Mouse (Mus musculus): ENCODE results near the gene Scarf2. TPM values are rescaled to one million over a fixed set of nuclear protein-coding genes. Genes with fewer than 3 reads are reported as not detected.

The Scarf2 gene
- polyA plus RNA-seq, 1 experiment, result 0.86 TPM

GRCm38 (mm10) chr16:17826500-17826899, 29.4 kb downstream of the Scarf2 start:
- no peaks in the 10 kb centered on the region for H3K4me1 ChIP-seq (ENCODE audit: control insufficient read depth, insufficient read depth, low read length)

GRCm38 (mm10) chr16:17828229-17828628, 31.1 kb downstream of the Scarf2 start:
- H3K4me1 ChIP-seq (ENCODE audit: control insufficient read depth, insufficient read depth, low read length), result no peaks in the 10 kb centered on the region
- no peak overlapping the region for H3K27ac ChIP-seq (ENCODE audit: insufficient read depth, low read depth, low read length)
- no peak overlapping the region for H3K4me3 ChIP-seq (ENCODE audit: insufficient read depth, low read length)
- TF ChIP-seq CTCF (IDR thresholded peaks at IDR 0.05; ENCODE audit: low read depth, low read length) (no peak), POLR2A (IDR thresholded peaks at IDR 0.05; ENCODE audit: borderline replicate concordance, low read depth, low read length) (no peak)

More at GRCm38 (mm10) chr16:17826500-17826899, 29.4 kb downstream of the Scarf2 start:
- no peak overlapping the region for H3K27ac ChIP-seq (ENCODE audit: insufficient read depth, low read depth, low read length)
- no peak for TF ChIP-seq CTCF (IDR thresholded peaks at IDR 0.05; ENCODE audit: low read depth, low read length)
- no peak for TF ChIP-seq POLR2A (IDR thresholded peaks at IDR 0.05; ENCODE audit: borderline replicate concordance, low read depth, low read length)
- H3K4me3 ChIP-seq (ENCODE audit: insufficient read depth, low read length), result no peak overlapping the region

- no peak for TF ChIP-seq POLR2A (IDR thresholded peaks at IDR 0.05; ENCODE audit: borderline replicate concordance, low read depth, low read length)
- TF ChIP-seq CTCF (IDR thresholded peaks at IDR 0.05; ENCODE audit: low read depth, low read length), result no peak
- Histone ChIP-seq H3K4me3 (ENCODE audit: insufficient read depth, low read length) (no peak overlapping the region), H3K4me1 (ENCODE audit: control insufficient read depth, insufficient read depth, low read length) (no peaks in the 10 kb centered on the region), H3K27ac (ENCODE audit: insufficient read depth, low read depth, low read length) (no peak overlapping the region)
Observed at GRCm38 (mm10) chr16:17828867-17829266, 31.8 kb downstream of the Scarf2 start.

- H3K27ac ChIP-seq (ENCODE audit: insufficient read depth, low read depth, low read length), result no peak overlapping the region
- no peak overlapping the region for H3K4me3 ChIP-seq (ENCODE audit: insufficient read depth, low read length)
- no peaks in the 10 kb centered on the region for H3K4me1 ChIP-seq (ENCODE audit: control insufficient read depth, insufficient read depth, low read length)
- TF ChIP-seq CTCF (IDR thresholded peaks at IDR 0.05; ENCODE audit: low read depth, low read length) (no peak), POLR2A (IDR thresholded peaks at IDR 0.05; ENCODE audit: borderline replicate concordance, low read depth, low read length) (no peak)
Observed at GRCm38 (mm10) chr16:17830385-17831178, 33.5 kb downstream of the Scarf2 start.

GRCm38 (mm10) chr16:17831781-17832180, 34.7 kb downstream of the Scarf2 start:
- no peak for TF ChIP-seq CTCF (IDR thresholded peaks at IDR 0.05; ENCODE audit: low read depth, low read length)
- no peak for TF ChIP-seq POLR2A (IDR thresholded peaks at IDR 0.05; ENCODE audit: borderline replicate concordance, low read depth, low read length)
- no peak overlapping the region for H3K27ac ChIP-seq (ENCODE audit: insufficient read depth, low read depth, low read length)
- H3K4me1 ChIP-seq (ENCODE audit: control insufficient read depth, insufficient read depth, low read length), result no peaks in the 10 kb centered on the region
- H3K4me3 ChIP-seq (ENCODE audit: insufficient read depth, low read length), result no peak overlapping the region

GRCm38 (mm10) chr16:17832821-17833220, 35.7 kb downstream of the Scarf2 start, which contains the start of gene B830017H08Rik:
Gene B830017H08Rik (plus strand): TSS chr16:17833121.
- H3K4me1 ChIP-seq (ENCODE audit: control insufficient read depth, insufficient read depth, low read length), result no peaks in the 10 kb centered on the region
- TF ChIP-seq CTCF (IDR thresholded peaks at IDR 0.05; ENCODE audit: low read depth, low read length) (no peak), POLR2A (IDR thresholded peaks at IDR 0.05; ENCODE audit: borderline replicate concordance, low read depth, low read length) (no peak)
- no peak within 1 kb of the TSS for H3K27ac ChIP-seq (ENCODE audit: insufficient read depth, low read depth, low read length)
- peak within 1 kb of the TSS; percentile 32 for H3K4me3 ChIP-seq (ENCODE audit: insufficient read depth, low read length)

GRCm38 (mm10) chr16:17833321-17833680, 36.2 kb downstream of the Scarf2 start:
- no peak overlapping the region for H3K27ac ChIP-seq (ENCODE audit: insufficient read depth, low read depth, low read length)
- H3K4me3 ChIP-seq (ENCODE audit: insufficient read depth, low read length), result peak overlapping the region; percentile 32
- TF ChIP-seq POLR2A (IDR thresholded peaks at IDR 0.05; ENCODE audit: borderline replicate concordance, low read depth, low read length) (no peak), CTCF (IDR thresholded peaks at IDR 0.05; ENCODE audit: low read depth, low read length) (no peak)
- H3K4me1 ChIP-seq (ENCODE audit: control insufficient read depth, insufficient read depth, low read length), result no peaks in the 10 kb centered on the region

GRCm38 (mm10) chr16:17833681-17834399, 36.8 kb downstream of the Scarf2 start:
- no peaks in the 10 kb centered on the region for H3K4me1 ChIP-seq (ENCODE audit: control insufficient read depth, insufficient read depth, low read length)
- peak overlapping the region; percentile 32 for H3K4me3 ChIP-seq (ENCODE audit: insufficient read depth, low read length)
- no peak for TF ChIP-seq CTCF (IDR thresholded peaks at IDR 0.05; ENCODE audit: low read depth, low read length)
- no peak for TF ChIP-seq POLR2A (IDR thresholded peaks at IDR 0.05; ENCODE audit: borderline replicate concordance, low read depth, low read length)
- no peak overlapping the region for H3K27ac ChIP-seq (ENCODE audit: insufficient read depth, low read depth, low read length)

GRCm38 (mm10) chr16:17834543-17834942, 37.5 kb downstream of the Scarf2 start:
- H3K4me1 ChIP-seq (ENCODE audit: control insufficient read depth, insufficient read depth, low read length), result no peaks in the 10 kb centered on the region
- no peak for TF ChIP-seq CTCF (IDR thresholded peaks at IDR 0.05; ENCODE audit: low read depth, low read length)
- TF ChIP-seq POLR2A (IDR thresholded peaks at IDR 0.05; ENCODE audit: borderline replicate concordance, low read depth, low read length), result no peak

GRCm38 (mm10) chr16:17835481-17835880, 38.4 kb downstream of the Scarf2 start:
- H3K4me3 ChIP-seq (ENCODE audit: insufficient read depth, low read length), result no peak overlapping the region
- H3K27ac ChIP-seq (ENCODE audit: insufficient read depth, low read depth, low read length), result no peak overlapping the region
- H3K4me1 ChIP-seq (ENCODE audit: control insufficient read depth, insufficient read depth, low read length), result no peaks in the 10 kb centered on the region
- TF ChIP-seq CTCF (IDR thresholded peaks at IDR 0.05; ENCODE audit: low read depth, low read length), result no peak

More at GRCm38 (mm10) chr16:17834543-17834942, 37.5 kb downstream of the Scarf2 start:
- H3K4me3 ChIP-seq (ENCODE audit: insufficient read depth, low read length), result no peak overlapping the region
- no peak overlapping the region for H3K27ac ChIP-seq (ENCODE audit: insufficient read depth, low read depth, low read length)
